Mouse (Mus musculus) adrenal gland, adult 2 months (tissue): ENCODE measurements around the gene Bloc1s4. TPM values are rescaled to one million over a fixed set of nuclear protein-coding genes. Genes with fewer than 3 reads are reported as not detected.

ENCODE experiments used
- DNase-seq: peaks from one replicate; pipeline ENCODE4 v3.0.0; 2021
- long read RNA-seq: library from polyadenylated mRNA; stranded (forward); transcript quantifications from one replicate; pipeline ENCODE4 v2.0.0, GENCODE M21; 2021
- polyA plus RNA-seq: library from polyadenylated mRNA; depleted of rRNA; stranded (reverse); fragments of >200 nt; gene quantifications from 2 replicates; pipeline ENCODE4 v1.2.3, GENCODE M21; 2012; rRNA removed
- total RNA-seq, 2 experiments: library from RNA; stranded (reverse); gene quantifications; 2 replicates each; pipeline ENCODE4 v1.2.3; 2021

Gene Bloc1s4
- total RNA-seq, result 10 to 100 TPM; 21.9 to 27.5 TPM
- 64.9 and 70.9 TPM in 2 replicates for polyA plus RNA-seq
- long read RNA-seq, transcript Bloc1s4-201 (1 exons, 1,273 nt), result major isoform, 35 of 35 reads
- long read RNA-seq, partial matches to known transcripts, result 0 of 35 reads
- long read RNA-seq, other reads (novel, unspliced or antisense), result 0 of 35 reads

GRCm38 (mm10) chr5:36748536-36749061 lies at the start of gene Bloc1s4:
Gene Bloc1s4 (minus strand): TSS chr5:36748650.
- DNase-seq, result peak; percentile 94

- DNase-seq, result no peak
Observed at GRCm38 (mm10) chr5:36797291-36797690, 48.8 kb upstream of the Bloc1s4 start.

- DNase-seq, result peak; percentile 95
Observed at GRCm38 (mm10) chr5:36796296-36797014, 48.0 kb upstream of the Bloc1s4 start, which contains the start of gene Mrfap1. Gene Mrfap1 (minus strand): TSS chr5:36796772.

GRCm38 (mm10) chr5:36795647-36796295 lies 47.3 kb upstream of the Bloc1s4 start:
- peak; percentile 86 for DNase-seq

- DNase-seq, result no peak
Observed at GRCm38 (mm10) chr5:36791861-36792260, 43.4 kb upstream of the Bloc1s4 start.

- no peak for DNase-seq
Observed at GRCm38 (mm10) chr5:36786052-36786451, 37.6 kb upstream of the Bloc1s4 start.

- no peak for DNase-seq
Observed at GRCm38 (mm10) chr5:36779512-36779911, 31.1 kb upstream of the Bloc1s4 start.

GRCm38 (mm10) chr5:36778901-36779300 lies 30.5 kb upstream of the Bloc1s4 start:
- no peak for DNase-seq

- DNase-seq, result no peak
Observed at GRCm38 (mm10) chr5:36777186-36777585, 28.7 kb upstream of the Bloc1s4 start.

- DNase-seq, result peak; percentile 88
Observed at GRCm38 (mm10) chr5:36776021-36776575, 27.6 kb upstream of the Bloc1s4 start.

- no peak for DNase-seq
Observed at GRCm38 (mm10) chr5:36775317-36775716, 26.9 kb upstream of the Bloc1s4 start.

GRCm38 (mm10) chr5:36772586-36772985 lies 24.1 kb upstream of the Bloc1s4 start:
- DNase-seq, result no peak

GRCm38 (mm10) chr5:36769603-36770002 lies 21.2 kb upstream of the Bloc1s4 start:
- no peak for DNase-seq

GRCm38 (mm10) chr5:36766958-36767703 lies 18.7 kb upstream of the Bloc1s4 start:
- no peak for DNase-seq

- no peak for DNase-seq
Observed at GRCm38 (mm10) chr5:36759848-36760247, 11.4 kb upstream of the Bloc1s4 start.

GRCm38 (mm10) chr5:36757033-36757432 lies 8.6 kb upstream of the Bloc1s4 start:
- DNase-seq, result no peak

GRCm38 (mm10) chr5:36750119-36751078 lies 1.9 kb upstream of the Bloc1s4 start:
- DNase-seq, result no peak

GRCm38 (mm10) chr5:36747794-36748535 lies 485 bp downstream of the Bloc1s4 start:
- no peak for DNase-seq

- no peak for DNase-seq
Observed at GRCm38 (mm10) chr5:36747071-36747470, 1.4 kb downstream of the Bloc1s4 start.
